Mouse (Mus musculus) left cerebral cortex, adult 8-10 months (tissue): ENCODE measurements around the gene Rnf39. TPM values are rescaled to one million over a fixed set of nuclear protein-coding genes. Genes with fewer than 3 reads are reported as not detected.
A peak's percentile ranks its signal among the peaks of the same experiment; 100 is the strongest.

Experiments used
- DNase-seq, 2 experiments: peaks; one replicate each; pipeline ENCODE4 v3.0.0; 2022; ENCODE audit warnings: low spot score in 2 of 2
- total RNA-seq, 4 experiments: library from RNA; stranded (reverse); gene quantifications; 2 replicates each; pipeline ENCODE4 v1.2.4; 2022

The Rnf39 gene
- 1 to 10 TPM; 5.6 to 8.0 (median 6.5) TPM for total RNA-seq

GRCm38 (mm10) chr17:36942791-36943471, at the start of gene Rnf39:
Gene Rnf39 (plus strand): TSS chr17:36942918.
- DNase-seq, result peak; percentile 40 to 55

GRCm38 (mm10) chr17:36893387-36893786, 49.3 kb upstream of the Rnf39 start:
- no peak for DNase-seq

- no peak for DNase-seq
Observed at GRCm38 (mm10) chr17:36896583-36896982, 46.1 kb upstream of the Rnf39 start.

DNA sequence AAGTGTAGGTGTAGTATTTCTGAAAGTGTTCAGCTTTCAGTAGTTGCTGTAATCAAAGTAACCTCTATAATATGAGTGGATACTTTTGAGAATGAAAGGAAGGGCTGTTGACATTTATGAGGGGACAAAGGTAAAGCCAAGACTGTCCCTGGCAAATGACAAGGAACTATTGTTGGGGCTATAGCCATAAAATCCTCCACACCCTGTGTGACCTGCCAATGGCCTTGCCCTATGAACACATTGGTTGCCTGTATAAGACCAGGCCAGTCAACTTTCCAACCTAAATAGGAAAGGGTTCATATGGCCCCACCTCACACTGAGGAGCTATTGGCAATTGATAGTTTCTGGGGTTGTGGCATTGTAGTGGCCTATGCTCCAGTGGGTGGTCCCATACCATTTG, 45.7 kb upstream of the Rnf39 start:
- DNase-seq, result no peak

GRCm38 (mm10) chr17:36897552-36898205, 45.0 kb upstream of the Rnf39 start, which contains the start of gene Trim31:
Gene Trim31 (plus strand): TSS chr17:36898118.
- no peak for DNase-seq

DNA sequence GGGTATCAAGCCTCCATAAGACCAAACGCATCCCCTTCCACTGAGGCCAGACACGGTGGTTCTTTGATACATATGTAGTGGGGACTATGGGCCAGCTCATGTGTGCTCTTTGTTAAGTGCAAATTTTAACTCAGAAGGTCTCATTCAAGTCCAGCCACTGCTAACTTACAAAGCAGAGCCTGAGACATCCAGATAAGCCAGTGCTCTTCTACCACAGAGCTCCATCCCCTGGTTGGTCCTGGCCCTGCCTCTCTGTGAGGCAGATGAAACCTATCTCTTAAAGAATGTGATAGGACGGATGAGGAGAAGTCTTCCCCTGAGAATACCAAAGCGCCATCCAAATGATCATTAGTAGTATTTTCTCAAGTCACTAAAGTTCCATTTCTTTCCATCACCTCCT, 43.3 kb upstream of the Rnf39 start:
- DNase-seq, result no peak

DNA sequence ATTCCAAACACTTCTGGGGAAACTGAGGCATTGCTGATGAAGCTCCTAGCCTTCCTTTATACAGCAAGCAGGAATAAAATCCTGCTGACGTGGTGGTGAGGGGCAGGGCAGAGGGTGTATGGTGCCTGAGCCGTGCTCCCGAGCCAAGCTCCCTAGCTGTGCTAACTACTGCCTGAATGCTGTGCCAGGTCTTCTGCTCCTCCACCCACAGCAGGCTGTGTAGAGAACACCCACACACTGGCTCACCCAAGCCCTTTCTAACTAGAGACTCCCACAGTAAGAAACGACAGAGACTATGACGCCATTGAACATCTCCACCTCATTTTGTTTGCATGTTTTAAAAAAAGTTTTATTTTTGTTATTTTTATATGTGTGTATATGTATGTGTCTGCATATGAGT, 42.7 kb upstream of the Rnf39 start:
- peak in 1 of 2 experiments; percentile 54 for DNase-seq

- no peak for DNase-seq
Observed at GRCm38 (mm10) chr17:36900691-36901090, 42.0 kb upstream of the Rnf39 start.

- no peak for DNase-seq
Observed at GRCm38 (mm10) chr17:36903651-36904050, 39.1 kb upstream of the Rnf39 start.

DNA sequence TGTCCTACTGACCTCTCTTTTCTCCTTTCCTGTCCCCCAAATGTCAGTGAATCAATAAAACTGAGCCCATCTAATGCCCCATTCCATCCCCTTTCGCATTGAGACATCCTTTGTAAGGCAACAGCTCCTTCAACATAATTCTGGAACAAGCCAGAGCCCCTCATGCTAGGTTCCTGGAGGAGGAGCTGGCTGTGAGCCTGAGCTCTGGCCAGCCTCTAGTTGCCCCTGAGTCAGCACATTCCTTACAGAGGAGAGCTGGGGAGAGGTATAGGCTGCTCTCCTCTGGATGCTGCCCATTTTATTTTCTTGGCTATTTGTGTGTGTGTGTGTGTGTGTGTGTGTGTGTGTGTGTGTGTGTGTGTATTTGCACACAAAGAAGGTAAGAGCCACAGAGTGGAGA, 34.5 kb upstream of the Rnf39 start:
- DNase-seq, result no peak

DNA sequence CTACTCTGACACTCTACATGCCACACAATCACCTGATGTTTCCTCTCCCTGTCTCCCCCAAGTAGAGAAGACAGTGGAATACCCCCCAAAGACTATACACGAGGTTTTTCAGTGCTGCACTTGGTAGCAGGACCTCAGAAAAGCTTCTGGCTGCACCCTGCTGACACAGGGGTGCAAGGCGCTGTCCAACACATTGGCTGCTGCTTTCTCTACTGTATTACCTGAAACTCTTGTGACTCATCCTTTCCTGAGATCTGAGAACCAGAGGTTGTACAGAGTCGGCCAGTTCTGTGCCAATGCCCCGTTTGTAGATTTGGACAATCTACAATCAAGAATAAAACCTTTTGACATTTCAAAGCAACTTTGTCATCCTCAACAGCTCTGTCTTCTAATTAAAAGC, 32.9 kb upstream of the Rnf39 start:
- no peak for DNase-seq

GRCm38 (mm10) chr17:36912031-36912430, 30.7 kb upstream of the Rnf39 start:
- no peak for DNase-seq

GRCm38 (mm10) chr17:36914108-36914507, 28.6 kb upstream of the Rnf39 start:
- DNase-seq, result peak; percentile 10 to 60

DNA sequence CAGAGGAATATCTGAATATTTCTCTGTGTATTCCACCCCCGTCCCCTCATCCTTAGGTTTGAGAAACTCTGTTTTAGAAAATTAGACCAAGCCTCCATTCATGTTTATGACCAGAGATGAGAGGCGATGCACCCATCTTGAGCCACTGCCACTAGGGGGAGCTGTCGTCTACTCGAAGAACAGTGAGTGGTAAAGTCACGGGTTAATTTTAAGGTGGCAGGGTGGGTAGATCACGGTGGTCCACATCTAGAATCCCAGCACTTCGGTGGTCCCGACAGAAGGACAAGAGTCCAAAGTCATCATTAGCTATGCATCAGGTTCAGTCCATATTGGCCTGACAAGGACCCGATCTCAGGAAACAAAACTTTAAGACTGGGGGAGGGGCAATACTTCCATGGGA, 27.6 kb upstream of the Rnf39 start:
- peak in 1 of 2 experiments; percentile 48 for DNase-seq

- DNase-seq, result no peak
Observed at GRCm38 (mm10) chr17:36920239-36920638, 22.5 kb upstream of the Rnf39 start.

- DNase-seq, result no peak
Observed at GRCm38 (mm10) chr17:36922715-36923114, 20.0 kb upstream of the Rnf39 start.

GRCm38 (mm10) chr17:36923491-36923890, 19.2 kb upstream of the Rnf39 start:
- no peak for DNase-seq

- no peak for DNase-seq
Observed at GRCm38 (mm10) chr17:36927496-36928120, 15.1 kb upstream of the Rnf39 start.

- DNase-seq, result no peak
Observed at GRCm38 (mm10) chr17:36929236-36929932, 13.3 kb upstream of the Rnf39 start.

- no peak for DNase-seq
Observed at GRCm38 (mm10) chr17:36930233-36930632, 12.5 kb upstream of the Rnf39 start.

- no peak for DNase-seq
Observed at GRCm38 (mm10) chr17:36931130-36931529, 11.6 kb upstream of the Rnf39 start.

DNA sequence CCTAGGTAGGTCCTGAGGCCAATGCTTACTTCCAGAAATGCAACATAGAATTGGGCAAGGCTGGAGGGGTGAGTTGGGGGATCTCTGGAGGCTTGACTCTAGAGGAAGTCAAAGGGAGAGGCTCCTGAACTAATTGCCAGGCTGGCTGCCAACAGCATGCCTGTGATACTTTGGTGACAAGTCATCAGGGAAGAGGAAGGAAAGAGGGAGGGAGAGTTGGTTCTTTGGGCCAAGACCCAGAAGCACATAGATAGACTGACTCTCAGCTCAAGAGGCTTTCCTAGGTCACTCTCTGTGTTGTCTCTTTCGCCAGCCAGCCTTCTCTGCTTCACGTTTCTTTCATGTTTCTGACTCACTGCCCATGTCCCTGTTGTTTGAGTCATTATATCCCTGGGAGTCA, 10.9 kb upstream of the Rnf39 start:
- no peak for DNase-seq
